Mouse (Mus musculus): Measurements from ENCODE around the gene Babam1.

- TF ChIP-seq TAL1 (IDR thresholded peaks at IDR 0.05; ENCODE audit: low read length), result no peak
- TF ChIP-seq GATA1 (IDR thresholded peaks at IDR 0.05; ENCODE audit: low read length), result no peak
Observed at GRCm38 (mm10) chr8:71374616-71375206, 21.9 kb upstream of the Babam1 start.

Measured in erythroblast, embryonic 14.5 days (primary cell).